Comparison of ENCODE assay signal across 16 mouse cellular contexts in genomic region chr11:103020713-103021335, GRCm38 (mm10). TPM values are rescaled to one million over a fixed set of nuclear protein-coding genes. Genes with fewer than 3 reads are reported as not detected.
A peak's percentile ranks its signal among the peaks of the same experiment; 100 is the strongest.
DNase-seq lines count a peak whose midpoint lies in the region; ATAC-seq and TF ChIP-seq lines count a peak whose summit lies in the region.
"Had no signal": no experiment of that assay in that cellular context is flagged by ENCODE, and none has a peak within 500 bp of the region (broad histone marks: within the 10 kb centered on the region; RNA-seq: fewer than 3 reads in every experiment).

No protein-coding gene starts in this region.

- H3K36me3 ChIP-seq in kidney, postnatal 0 days (ENCODE audit: insufficient read depth, low read length) = 0 out of 2 replicates have a peak, but pooled peaks cover 7% of the 10 kb centered on the region
- peaks cover 6% of the 10 kb centered on the region; the same call in 1 of the 2 replicates for H3K36me3 ChIP-seq in intestine, embryonic 15.5 days
- no peaks in the 10 kb centered on the region for H3K36me3 ChIP-seq in midbrain, embryonic 15.5 days (replicated peaks)

- TF ChIP-seq CTCF in kidney, postnatal 0 days (IDR thresholded peaks at IDR 0.05; ENCODE audit: low read depth) = no peak

- no peak overlapping the region for H3K4me2 ChIP-seq in kidney, postnatal 0 days (ENCODE audit: low read length)
- no peak overlapping the region for H3K4me2 ChIP-seq in intestine, embryonic 15.5 days (replicated peaks)
- no peak overlapping the region for H3K4me2 ChIP-seq in midbrain, embryonic 15.5 days
- H3K4me2 ChIP-seq: forebrain, embryonic 12.5 days; liver, embryonic 11.5 days; midbrain, embryonic 13.5 days; neural tube, embryonic 12.5 days had no signal

- DNase-seq in cerebellum, adult 9-11 months = peak; percentile 53
- no peak for DNase-seq in cerebellum, adult 9-10 months
- DNase-seq in kidney, postnatal 0 days (ENCODE audit: low spot score) = peak; percentile 30
- DNase-seq in kidney, adult 18-20 months = no peak
- peak; percentile 19 for DNase-seq in 416B (ENCODE audit: low read depth)
- no peak for DNase-seq in right cerebral cortex, postnatal 14 days
- DNase-seq: kidney, adult 2 months; lung, postnatal 36 days had no signal

- no peaks in the 10 kb centered on the region for H3K27me3 ChIP-seq in kidney, postnatal 0 days (ENCODE audit: insufficient read depth, low read length)
- H3K27me3 ChIP-seq in intestine, embryonic 15.5 days (replicated peaks) = no peaks in the 10 kb centered on the region
- H3K27me3 ChIP-seq in midbrain, embryonic 15.5 days (replicated peaks) = no peaks in the 10 kb centered on the region
- H3K27me3 ChIP-seq: forebrain, embryonic 12.5 days; midbrain, embryonic 13.5 days; neural tube, embryonic 12.5 days had no signal

- H3K27ac ChIP-seq in kidney, postnatal 0 days = no peak overlapping the region
- 0 out of 2 replicates have a peak overlapping the region, but pooled peaks have one; percentile 20 for H3K27ac ChIP-seq in intestine, embryonic 15.5 days
- H3K27ac ChIP-seq in midbrain, embryonic 15.5 days = no peak overlapping the region
- H3K27ac ChIP-seq: forebrain, embryonic 12.5 days; hindbrain, embryonic 10.5 days; midbrain, embryonic 13.5 days; neural tube, embryonic 12.5 days had no signal

- WGBS in kidney, postnatal 0 days = 68% methylated on average over 3 of the region's 3 CpGs
- WGBS in intestine, embryonic 15.5 days = 52% methylated on average over 3 of the region's 3 CpGs
- 65% methylated on average over 3 of the region's 3 CpGs for WGBS in midbrain, embryonic 15.5 days

- no peak overlapping the region for H3K4me3 ChIP-seq in kidney, postnatal 0 days (replicated peaks; ENCODE audit: low read depth, low read length)
- no peak overlapping the region for H3K4me3 ChIP-seq in intestine, embryonic 15.5 days (replicated peaks)
- H3K4me3 ChIP-seq in midbrain, embryonic 15.5 days = no peak overlapping the region
- H3K4me3 ChIP-seq: forebrain, embryonic 12.5 days; hindbrain, embryonic 10.5 days; midbrain, embryonic 13.5 days; neural tube, embryonic 12.5 days had no signal

- no peaks in the 10 kb centered on the region for H3K4me1 ChIP-seq in kidney, postnatal 0 days (replicated peaks; ENCODE audit: insufficient read depth, low read length)
- peaks cover 3% of the 10 kb centered on the region; the same call in 1 of the 2 replicates for H3K4me1 ChIP-seq in intestine, embryonic 15.5 days (replicated peaks)
- H3K4me1 ChIP-seq in midbrain, embryonic 15.5 days = peaks cover 5% of the 10 kb centered on the region

- H3K9ac ChIP-seq in kidney, postnatal 0 days (ENCODE audit: low read depth, low read length) = peak overlapping the region; percentile 35; the same call in 1 of the 2 replicates
- H3K9ac ChIP-seq in intestine, embryonic 15.5 days = no peak overlapping the region
- no peak overlapping the region for H3K9ac ChIP-seq in midbrain, embryonic 15.5 days
- H3K9ac ChIP-seq: forebrain, embryonic 12.5 days; midbrain, embryonic 13.5 days; neural tube, embryonic 12.5 days had no signal

- no peaks in the 10 kb centered on the region for H3K9me3 ChIP-seq in kidney, postnatal 0 days (replicated peaks; ENCODE audit: low read length)
- no peaks in the 10 kb centered on the region for H3K9me3 ChIP-seq in intestine, embryonic 15.5 days
- no peaks in the 10 kb centered on the region for H3K9me3 ChIP-seq in midbrain, embryonic 15.5 days
- H3K9me3 ChIP-seq: forebrain, embryonic 12.5 days; G1E; hindbrain, embryonic 10.5 days; midbrain, embryonic 13.5 days; neural tube, embryonic 12.5 days had no signal

- ATAC-seq in kidney, postnatal 0 days (replicated peaks; ENCODE audit: low FRiP score, low read depth) = no peak
- no peak for ATAC-seq in intestine, embryonic 15.5 days
- no peak for ATAC-seq in midbrain, embryonic 15.5 days (replicated peaks)
- ATAC-seq: midbrain, embryonic 13.5 days had no signal

RNA-seq across cellular contexts. Expression of gene Nmt1, which starts 7.2 kb away (rescaled TPM):
- polyA plus RNA-seq in kidney, postnatal 0 days (2015; fragmentation: Nextera tagmentation; extraction: Ambion mirVana) = 60.3 and 60.7 TPM in 2 replicates
- 60.0 and 66.6 TPM in 2 replicates for polyA plus RNA-seq in intestine, embryonic 15.5 days (2015; fragmentation: Nextera tagmentation; extraction: Ambion mirVana)
- polyA plus RNA-seq in midbrain, embryonic 15.5 days (2015; fragmentation: Nextera tagmentation; extraction: Ambion mirVana) = 26.8 and 35.5 TPM in 2 replicates

RNA-seq across cellular contexts. Expression of gene Dcakd, which starts 7.3 kb away (rescaled TPM):
- 103 and 106 TPM in 2 replicates for polyA plus RNA-seq in kidney, postnatal 0 days (2015; fragmentation: Nextera tagmentation; extraction: Ambion mirVana)
- polyA plus RNA-seq in intestine, embryonic 15.5 days (2015; fragmentation: Nextera tagmentation; extraction: Ambion mirVana) = 101 and 105 TPM in 2 replicates
- polyA plus RNA-seq in midbrain, embryonic 15.5 days (2015; fragmentation: Nextera tagmentation; extraction: Ambion mirVana) = 182 and 184 TPM in 2 replicates

Comparison
In these comparisons a context has a peak if more than half of its experiments do, and no peak if none do; other contexts are left out.
1. DNase-seq: peak in cerebellum, adult 9-11 months (single experiment), kidney, postnatal 0 days (single experiment) and 416B (single experiment); none in cerebellum, adult 9-10 months (single experiment), kidney, adult 18-20 months (single experiment) and right cerebral cortex, postnatal 14 days (single experiment).